Mouse (Mus musculus) R1 (cell line): ENCODE data around the gene Defa22.
"Not testable (repeated sequence)": the region's sequence is repeated elsewhere in the genome, so short reads cannot be mapped to it uniquely, and the experiment has no call there.

ENCODE experiments used
- DNase-seq: peaks from one replicate; pipeline ENCODE4 v3.0.0-alpha.2; 2018; ENCODE audit warnings: low read depth, low spot score

The Defa22 gene

DNA sequence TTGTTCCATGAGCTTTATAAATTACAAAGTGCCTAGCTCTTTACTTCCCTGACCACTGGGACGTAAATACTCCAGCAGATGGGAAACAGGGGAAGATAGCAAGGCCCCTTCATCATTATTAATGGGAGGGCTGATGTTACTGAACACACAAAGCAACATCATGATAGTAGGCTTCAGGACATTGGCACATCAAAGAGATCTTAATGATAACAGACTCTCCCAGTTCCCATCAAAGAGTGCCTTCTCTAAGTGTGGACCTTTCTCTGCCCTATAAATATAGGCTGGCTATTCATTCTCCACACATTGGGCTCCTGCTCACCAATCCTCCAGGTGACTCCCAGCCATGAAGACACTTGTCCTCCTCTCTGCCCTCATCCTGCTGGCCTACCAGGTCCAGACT lies at the start of gene Defa22:
TSS of gene Defa22 (plus strand) at position 301 of the 400 bp plus-strand sequence.
- not testable (repeated sequence) for DNase-seq

DNA sequence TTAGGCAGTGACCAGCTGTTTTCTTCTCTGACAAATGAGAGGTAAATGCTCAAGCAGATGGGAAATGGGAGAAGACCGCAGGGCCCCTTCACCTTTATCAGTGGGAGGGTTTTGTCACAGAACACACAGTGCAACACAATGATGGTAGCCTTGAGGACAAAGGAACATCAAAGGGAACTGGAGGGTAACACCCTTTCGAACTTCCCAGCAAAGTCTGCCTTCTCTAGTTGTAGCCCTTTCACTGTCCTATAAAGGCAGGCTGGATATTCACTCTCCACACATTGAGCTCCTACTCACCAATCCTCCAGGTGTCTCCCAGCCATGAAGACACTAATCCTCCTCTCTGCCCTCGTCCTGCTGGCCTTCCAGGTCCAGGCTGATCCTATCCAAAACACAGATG lies 27.7 kb upstream of the Defa22 start, which contains the start of gene Defa30:
TSS of gene Defa30 (plus strand) at position 301 of the 400 bp plus-strand sequence.
- not testable (repeated sequence) for DNase-seq

DNA sequence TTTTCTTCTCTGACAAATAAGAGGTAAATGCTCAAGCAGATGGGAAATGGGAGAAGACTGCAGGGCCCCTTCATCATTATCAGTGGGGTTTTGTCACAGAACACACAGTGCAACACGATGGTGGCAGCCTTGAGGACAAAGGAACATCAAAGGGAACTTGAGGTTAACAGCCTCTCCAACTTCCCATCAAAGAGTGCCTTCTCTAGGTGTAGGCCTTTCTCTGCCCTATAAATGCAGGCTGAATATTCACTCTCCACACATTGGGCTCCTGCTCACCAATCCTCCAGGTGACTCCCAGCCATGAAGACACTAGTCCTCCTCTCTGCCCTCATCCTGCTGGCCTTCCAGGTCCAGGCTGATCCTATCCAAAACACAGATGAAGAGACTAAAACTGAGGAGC lies 29.2 kb downstream of the Defa22 start, which contains the start of gene Defa31:
TSS of gene Defa31 (plus strand) at position 301 of the 400 bp plus-strand sequence.
- DNase-seq: not testable (repeated sequence)

DNA sequence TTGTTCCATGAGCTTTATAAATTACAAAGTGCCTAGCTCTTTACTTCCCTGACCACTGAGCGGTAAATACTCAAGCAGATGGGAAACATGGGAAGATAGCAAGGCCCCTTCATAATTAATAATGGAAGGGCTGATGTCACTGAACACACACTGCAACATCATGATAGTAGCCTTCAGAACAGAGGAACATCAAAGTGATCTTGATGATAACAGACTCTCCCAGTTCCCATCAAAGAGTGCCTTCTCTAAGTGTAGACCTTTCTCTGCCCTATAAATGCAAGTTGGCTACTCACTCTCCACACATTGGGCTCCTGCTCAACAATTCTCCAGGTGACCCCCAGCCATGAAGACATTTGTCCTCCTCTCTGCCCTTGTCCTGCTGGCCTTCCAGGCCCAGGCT lies 39.2 kb downstream of the Defa22 start, which contains the start of gene Gm15293:
TSS of gene Gm15293 (plus strand) at position 301 of the 400 bp plus-strand sequence.
- DNase-seq: not testable (repeated sequence)
